Mouse (Mus musculus) CH12.LX (cell line): ENCODE measurements at regions not wholly inside any gene's neighbourhood (a gene's known extent, or its start where the extent isn't known, plus 50 kb on each side); places are given as distances from the start of the nearest gene placed in this dataset.

ENCODE experiments used
- DNase-seq: peaks from one replicate; pipeline ENCODE4 v3.0.0-alpha.2; 2013; ENCODE audit errors: extremely low read depth
- H3K27ac ChIP-seq: 2 replicates; pipeline ENCODE4 v1.5.1; 2012; ENCODE audit warnings: low read depth, mild to moderate bottlenecking, control low read depth, moderate library complexity; ENCODE audit not compliant: insufficient read depth
- H3K27me3 ChIP-seq: replicated peaks from 2 replicates; pipeline ENCODE3; 2012; ENCODE audit warnings: inconsistent platforms
- H3K36me3 ChIP-seq, 2 experiments: replicated peaks in 1 of 2; 2 replicates each; pipeline versions ENCODE3 to v1.6.1; 2012; ENCODE audit warnings: inconsistent platforms in 1 of 2, low read length in 1 of 2, mild to moderate bottlenecking in 1 of 2, mixed read lengths in 1 of 2, moderate library complexity in 1 of 2; ENCODE audit not compliant: control insufficient read depth in 1 of 2, insufficient read depth in 1 of 2
- H3K4me1 ChIP-seq, 2 experiments: 2 replicates each; pipeline ENCODE4 v1.6.1; 2012; ENCODE audit warnings: inconsistent platforms in 1 of 2, moderate library complexity in 1 of 2; ENCODE audit not compliant: insufficient read depth in 2 of 2, control insufficient read depth in 1 of 2
- H3K4me2 ChIP-seq: 2 replicates; pipeline ENCODE4 v1.6.1; 2012; ENCODE audit warnings: low read depth, mild to moderate bottlenecking, control low read depth; ENCODE audit not compliant: poor library complexity, insufficient read depth, severe bottlenecking
- H3K4me3 ChIP-seq, 3 experiments: fragments of 150-350 bp in 1 of 3; sonication (generic) in 1 of 3; replicated peaks in 1 of 3; 2 replicates each; pipeline versions ENCODE3 to v1.5.1; 2011 to 2012; ENCODE audit warnings: low read depth in 2 of 3, low read length in 2 of 3, mild to moderate bottlenecking in 2 of 3, moderate library complexity in 2 of 3, control low read depth in 1 of 3, improper control_type of control experiment in 1 of 3, inconsistent platforms in 1 of 3, mixed read lengths in 1 of 3; ENCODE audit not compliant: poor library complexity in 1 of 3
- H3K79me2 ChIP-seq: replicated peaks from 2 replicates; pipeline ENCODE4 v1.6.1; 2012; ENCODE audit warnings: mild to moderate bottlenecking, moderate library complexity; ENCODE audit not compliant: control insufficient read depth, poor library complexity, insufficient read depth, severe bottlenecking; ENCODE audit errors: extremely low read depth
- H3K9ac ChIP-seq: 2 replicates; pipeline ENCODE4 v1.6.1; 2012; ENCODE audit warnings: low read depth, mild to moderate bottlenecking, control low read depth, moderate library complexity; ENCODE audit not compliant: insufficient read depth
- H3K9me3 ChIP-seq: replicated peaks from 2 replicates; pipeline ENCODE3; 2012; ENCODE audit warnings: low read length, inconsistent platforms, mixed read lengths
- CHD2 ChIP-seq: IDR thresholded peaks from 2 replicates; pipeline ENCODE4 v1.6.1; 2011; ENCODE audit warnings: low read length, improper control_type of control experiment
- CTCF ChIP-seq, 2 experiments: IDR thresholded peaks in 1 of 2; conservative IDR thresholded peaks in 1 of 2; 2 replicates each; pipeline ENCODE4 v1.5.1; 2011 to 2012; ENCODE audit warnings: low read depth in 2 of 2, low read length in 2 of 2, improper control_type of control experiment in 1 of 2, inconsistent platforms in 1 of 2, mild to moderate bottlenecking in 1 of 2, moderate library complexity in 1 of 2
- ETS1 ChIP-seq: conservative IDR thresholded peaks from 2 replicates; pipeline ENCODE4 v1.6.1; 2012; ENCODE audit warnings: low read depth, mild to moderate bottlenecking, inconsistent platforms, low read length, improper control_type of control experiment, moderate library complexity
- GABPA ChIP-seq: IDR thresholded peaks from 2 replicates; pipeline ENCODE4 v1.6.1; 2012; ENCODE audit warnings: low read depth, low read length, improper control_type of control experiment, inconsistent platforms; ENCODE audit not compliant: insufficient replicate concordance
- IRF4 ChIP-seq: IDR thresholded peaks from 2 replicates; pipeline ENCODE4 v1.6.1; 2014; ENCODE audit warnings: low read depth, mild to moderate bottlenecking, inconsistent platforms, low read length, improper control_type of control experiment
- JUN ChIP-seq: IDR thresholded peaks from 2 replicates; pipeline ENCODE4 v1.6.1; 2011; ENCODE audit warnings: low read depth, mild to moderate bottlenecking, low read length, improper control_type of control experiment, moderate library complexity; ENCODE audit not compliant: insufficient read depth
- KAT2A ChIP-seq: IDR thresholded peaks from 2 replicates; pipeline ENCODE4 v1.6.1; 2012; ENCODE audit warnings: low read length, improper control_type of control experiment, inconsistent platforms; ENCODE audit not compliant: insufficient replicate concordance
- MAFK ChIP-seq: IDR thresholded peaks from 2 replicates; pipeline ENCODE4 v1.6.1; 2011; ENCODE audit warnings: low read length, improper control_type of control experiment; ENCODE audit not compliant: insufficient replicate concordance
- MAX ChIP-seq: IDR thresholded peaks from 2 replicates; pipeline ENCODE4 v1.6.1; 2011; ENCODE audit warnings: low read length, improper control_type of control experiment
- MAZ ChIP-seq: IDR thresholded peaks from 2 replicates; pipeline ENCODE4 v1.6.1; 2012; ENCODE audit warnings: low read depth, mild to moderate bottlenecking, inconsistent platforms, low read length, improper control_type of control experiment, moderate library complexity
- MEF2A ChIP-seq: IDR thresholded peaks from 2 replicates; pipeline ENCODE4 v1.6.1; 2014; ENCODE audit warnings: low read depth, mild to moderate bottlenecking, inconsistent platforms, low read length, improper control_type of control experiment, borderline replicate concordance
- NRF1 ChIP-seq: IDR thresholded peaks from 2 replicates; pipeline ENCODE4 v1.6.1; 2014; ENCODE audit warnings: low read depth, mild to moderate bottlenecking, inconsistent platforms, low read length, improper control_type of control experiment, moderate library complexity
- RAD21 ChIP-seq: IDR thresholded peaks from 2 replicates; pipeline ENCODE4 v1.6.1; 2011; ENCODE audit warnings: low read depth, mild to moderate bottlenecking, low read length, improper control_type of control experiment, moderate library complexity
- SMC3 ChIP-seq: IDR thresholded peaks from 2 replicates; pipeline ENCODE4 v1.6.1; 2011; ENCODE audit warnings: low read depth, low read length, improper control_type of control experiment
- TBP ChIP-seq: conservative IDR thresholded peaks from 2 replicates; pipeline ENCODE4 v1.6.1; 2011; ENCODE audit warnings: low read depth, low read length, improper control_type of control experiment
- UBTF ChIP-seq: IDR thresholded peaks from 2 replicates; pipeline ENCODE4 v1.6.1; 2012; ENCODE audit warnings: low read depth, mild to moderate bottlenecking, inconsistent platforms, low read length, improper control_type of control experiment, moderate library complexity
- ZC3H11A ChIP-seq: IDR thresholded peaks from 2 replicates; pipeline ENCODE4 v1.6.1; 2012; ENCODE audit warnings: low read depth, mild to moderate bottlenecking, inconsistent platforms, low read length, improper control_type of control experiment
- ZKSCAN1 ChIP-seq: IDR thresholded peaks from 2 replicates; pipeline ENCODE4 v1.6.1; 2012; ENCODE audit warnings: low read depth, inconsistent platforms, low read length, improper control_type of control experiment, borderline replicate concordance
- ZNF384 ChIP-seq: IDR thresholded peaks from 2 replicates; pipeline ENCODE4 v1.6.1; 2012; ENCODE audit warnings: low read depth, low read length, improper control_type of control experiment, inconsistent platforms
- dilution Hi-C: fragments of 300-500 bp; cut with MboI; formaldehyde crosslinking; loops from 2 replicates; pipeline ENCODE4 v1.14.3; 2020; ENCODE audit warnings: low sequenced_read_pairs; ENCODE audit not compliant: extremely low pct_unique_long_range_greater_than_20kb, extremely low pct_ligation_motif_present
- in situ Hi-C: fragments of 300-500 bp; cut with MboI; formaldehyde crosslinking; loops from 3 replicates; pipeline ENCODE4 v1.14.3; 2019; ENCODE audit warnings: low sequenced_read_pairs, low pct_ligation_motif_present, low pct_unique_long_range_greater_than_20kb, mixed read lengths

- no peak overlapping the region for H3K4me3 ChIP-seq
- H3K36me3 ChIP-seq = no peaks in the 10 kb centered on the region
- no peaks in the 10 kb centered on the region for H3K27me3 ChIP-seq
- H3K9ac ChIP-seq = no peak overlapping the region
- no peak for TF ChIP-seq SMC3
- no peak for TF ChIP-seq MEF2A
- no peak for TF ChIP-seq CTCF (conservative IDR thresholded peaks at IDR 0.05 in 1 of 2, IDR thresholded peaks at IDR 0.05 in 1 of 2; ENCODE audit: low read depth in 2 of 2, low read length in 2 of 2)
- no peak for TF ChIP-seq RAD21
- TF ChIP-seq, all 38 proteins: peak for 0
- no peaks in the 10 kb centered on the region for H3K9me3 ChIP-seq
- H3K4me1 ChIP-seq = peaks cover 14 to 19% of the 10 kb centered on the region in 2 experiments
- no peaks in the 10 kb centered on the region for H3K79me2 ChIP-seq
- no peak overlapping the region for H3K27ac ChIP-seq
- DNase-seq = no peak
- dilution Hi-C loops (no loop called here), in situ Hi-C loops (no loop called here)
- no peak overlapping the region for H3K4me2 ChIP-seq
Observed at GRCm38 (mm10) chr2:46465389-46465788, 1348.2 kb upstream of the Zeb2 start.

GRCm38 (mm10) chr2:46464913-46465312 lies 1347.7 kb upstream of the Zeb2 start:
- no peak overlapping the region for H3K27ac ChIP-seq
- no peak for TF ChIP-seq ETS1
- TF ChIP-seq ZC3H11A = no peak
- no peak for TF ChIP-seq MAZ
- TF ChIP-seq ZKSCAN1 = no peak
- no peak for TF ChIP-seq NRF1
- TF ChIP-seq KAT2A = no peak
- no peak for TF ChIP-seq TBP
- TF ChIP-seq ZNF384 = no peak
- no peak for TF ChIP-seq UBTF
- no peak for TF ChIP-seq JUN
- TF ChIP-seq MAFK = no peak
- no peak for TF ChIP-seq GABPA
- TF ChIP-seq CHD2 = no peak
- no peak for TF ChIP-seq MAX
- TF ChIP-seq IRF4 = no peak
- H3K27me3 ChIP-seq = no peaks in the 10 kb centered on the region
- no peaks in the 10 kb centered on the region for H3K36me3 ChIP-seq
- dilution Hi-C loops (no loop called here), in situ Hi-C loops (no loop called here)
- H3K9ac ChIP-seq = no peak overlapping the region
- H3K4me2 ChIP-seq = no peak overlapping the region
- peaks cover 14 to 19% of the 10 kb centered on the region in 2 experiments for H3K4me1 ChIP-seq
- no peaks in the 10 kb centered on the region for H3K79me2 ChIP-seq
- H3K9me3 ChIP-seq = no peaks in the 10 kb centered on the region
- no peak for DNase-seq
- H3K4me3 ChIP-seq = no peak overlapping the region
